Mouse (Mus musculus): ENCODE results near the gene Atp6ap1.

DNA sequence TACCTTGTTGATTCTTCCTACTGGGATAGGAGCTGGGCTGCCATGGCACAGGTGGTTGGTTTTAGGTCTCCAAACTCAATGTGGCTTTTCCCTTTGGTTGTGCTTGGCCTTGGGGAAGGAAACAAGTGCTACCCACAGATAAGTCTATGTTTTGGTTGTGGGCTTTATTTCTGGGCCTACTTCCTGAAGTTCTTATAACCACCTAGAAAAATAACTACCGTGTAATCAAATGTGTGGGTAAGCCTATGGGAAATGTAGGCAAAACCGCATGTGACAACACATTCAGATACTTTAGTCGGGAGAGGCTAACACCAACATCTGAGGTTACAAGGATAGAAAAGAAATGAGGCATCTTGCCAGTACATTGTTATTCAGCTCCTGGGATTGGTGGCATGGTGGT is 39.2 kb upstream of the Atp6ap1 start:
- TF ChIP-seq ZC3H11A (IDR thresholded peaks at IDR 0.05; ENCODE audit: borderline replicate concordance, low read depth, low read length), result no peak
- TF ChIP-seq ZNF384 (IDR thresholded peaks at IDR 0.05; ENCODE audit: low read depth, low read length), result no peak
- TF ChIP-seq HCFC1 (IDR thresholded peaks at IDR 0.05; ENCODE audit: borderline replicate concordance, insufficient read depth, low read length), result no peak
- no peak for TF ChIP-seq MAFK (IDR thresholded peaks at IDR 0.05; ENCODE audit: insufficient read depth, low read depth, low read length)
- TF ChIP-seq CHD2 (IDR thresholded peaks at IDR 0.05; ENCODE audit: low read depth, low read length), result no peak

Data from ES-E14 (cell line).